Mouse (Mus musculus) urinary bladder, adult 2 months (tissue): ENCODE data around the gene Samd4b. TPM values are rescaled to one million over a fixed set of nuclear protein-coding genes. Genes with fewer than 3 reads are reported as not detected.
A peak's percentile ranks its signal among the peaks of the same experiment; 100 is the strongest.

Experiments
- DNase-seq: peaks from one replicate; pipeline ENCODE4 v3.0.0; 2022; ENCODE audit warnings: low spot score
- polyA plus RNA-seq: library from polyadenylated mRNA; depleted of rRNA; stranded (reverse); fragments of >200 nt; gene quantifications from 2 replicates; pipeline ENCODE4 v1.2.3, GENCODE M21; 2012; rRNA removed

Gene Samd4b
- polyA plus RNA-seq, 1 experiment: 49.9 TPM

DNA sequence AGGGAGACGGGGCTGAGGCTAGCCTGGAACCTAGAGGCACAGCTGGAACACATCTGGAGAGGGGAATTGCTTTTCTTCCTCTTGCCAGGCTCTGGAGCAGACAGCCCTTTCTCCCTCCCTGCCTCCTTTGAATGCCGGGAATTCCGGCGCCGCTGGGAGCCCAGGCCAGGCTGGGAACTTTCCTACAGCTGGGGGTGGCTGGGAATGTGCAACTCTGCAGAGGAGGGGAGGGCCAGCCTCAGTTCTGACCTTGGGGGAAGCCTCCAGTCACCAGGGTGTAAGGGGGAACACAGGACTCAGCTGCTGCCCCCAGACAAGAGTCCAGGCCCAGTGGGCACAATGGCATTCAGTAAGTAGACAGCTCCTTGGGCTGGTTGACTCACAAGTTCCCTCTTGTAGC, 241.0 kb downstream of the Samd4b start:
- DNase-seq: no peak

DNA sequence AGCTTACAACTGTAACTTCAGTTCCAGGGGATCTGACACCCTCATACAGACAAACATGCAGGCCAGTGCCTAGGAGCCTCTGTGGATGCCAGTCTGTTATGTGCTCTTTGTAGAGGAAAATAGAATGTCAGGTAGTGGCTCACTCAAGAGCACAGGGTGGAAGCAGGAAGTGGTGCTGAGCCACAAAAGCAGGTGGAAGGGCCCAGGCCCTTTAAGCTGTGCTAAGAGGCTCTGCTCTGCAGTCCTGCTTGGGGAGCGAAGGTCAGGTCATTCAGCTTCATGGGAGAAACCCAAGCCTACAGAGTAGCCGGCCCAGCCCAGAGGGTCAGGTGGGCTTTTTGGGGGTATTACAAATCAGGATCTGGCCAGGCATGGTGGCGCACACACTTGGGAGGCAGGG, 242.7 kb downstream of the Samd4b start:
- no peak for DNase-seq

DNA sequence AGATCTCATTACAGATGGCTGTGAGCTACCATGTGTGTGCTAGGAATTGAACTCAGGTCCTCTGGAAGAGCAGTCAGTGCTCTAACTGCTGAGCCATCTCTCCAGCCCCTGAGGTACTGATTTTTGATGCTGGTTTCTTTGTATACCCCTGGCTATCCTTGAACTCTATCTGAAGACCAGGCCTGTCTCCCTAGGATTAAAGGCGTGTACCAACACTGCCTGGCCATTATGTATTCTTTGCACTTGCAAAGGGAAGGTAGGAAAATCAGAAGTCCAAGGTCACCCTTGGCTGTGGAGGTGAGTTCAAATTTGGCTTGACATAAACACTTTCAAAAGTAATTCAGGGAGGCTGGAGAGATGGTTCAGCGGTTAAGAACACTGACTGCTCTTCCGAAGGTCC, 243.3 kb downstream of the Samd4b start:
- DNase-seq: no peak

DNA sequence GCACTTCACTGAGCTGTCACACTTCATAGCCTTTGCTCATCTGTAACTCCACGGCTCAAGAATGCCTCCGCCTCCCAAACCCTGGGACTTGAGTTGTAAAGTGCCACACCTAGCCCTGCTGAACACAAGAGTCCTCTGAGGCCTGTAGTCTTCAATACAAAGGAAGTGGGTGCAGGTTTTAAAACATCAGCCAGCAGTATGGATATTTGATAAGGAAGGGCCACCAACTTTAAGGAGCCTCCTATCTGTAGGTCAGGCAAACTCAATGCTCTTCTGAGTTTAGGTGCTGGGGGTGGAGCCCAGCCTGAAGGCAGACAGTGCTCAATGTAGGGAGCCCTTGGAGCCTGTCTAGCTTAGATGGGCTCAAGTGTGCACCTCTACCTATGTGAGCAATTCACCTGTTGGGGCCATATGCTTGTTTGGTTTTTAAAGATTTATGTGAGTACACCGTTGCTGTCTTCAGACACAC, 243.8 kb downstream of the Samd4b start:
- DNase-seq: no peak

DNA sequence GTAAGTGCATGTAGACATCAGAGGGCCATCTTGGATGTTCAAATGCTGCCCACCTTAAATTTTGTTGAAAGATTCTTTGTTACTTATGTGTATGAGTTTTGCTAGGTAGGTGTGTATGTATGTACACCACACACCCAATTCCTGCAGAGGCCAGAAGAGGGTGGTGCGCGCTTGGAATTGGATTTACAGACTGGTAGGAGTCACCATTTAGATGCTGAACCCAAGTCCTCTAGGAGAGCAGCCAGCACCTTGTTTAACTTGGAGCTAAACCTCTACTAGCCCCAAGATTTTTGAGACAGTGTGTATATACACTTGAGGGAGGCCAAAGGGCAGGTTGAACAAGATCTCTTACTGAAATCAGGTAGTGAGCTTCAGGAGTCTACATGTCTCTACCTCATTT, 244.7 kb downstream of the Samd4b start:
- no peak for DNase-seq

DNA sequence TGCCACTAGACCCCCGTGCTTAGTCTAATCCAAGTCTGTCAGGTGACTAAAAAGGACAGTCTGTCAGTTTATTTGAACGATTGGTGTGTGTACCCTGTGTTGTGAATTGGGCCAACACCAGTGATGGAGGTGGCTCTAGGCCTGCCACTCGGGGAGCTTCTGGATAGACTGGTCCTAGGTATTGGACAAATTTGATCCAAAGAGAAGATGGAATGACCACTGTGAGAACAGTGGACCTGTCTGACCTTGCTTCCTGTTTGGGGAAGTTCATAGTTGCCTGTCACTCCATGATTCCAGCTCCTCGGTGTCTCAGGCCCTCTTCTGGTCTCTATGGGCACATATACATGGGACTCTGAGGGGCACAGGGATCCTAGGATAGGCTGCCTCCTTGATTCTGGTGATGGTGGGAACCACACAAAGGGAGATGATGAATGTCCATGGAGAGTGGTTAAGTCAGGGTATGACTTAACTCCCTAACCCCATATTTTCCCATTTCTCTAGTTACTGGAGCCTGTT, 246.2 kb downstream of the Samd4b start:
- no peak for DNase-seq

DNA sequence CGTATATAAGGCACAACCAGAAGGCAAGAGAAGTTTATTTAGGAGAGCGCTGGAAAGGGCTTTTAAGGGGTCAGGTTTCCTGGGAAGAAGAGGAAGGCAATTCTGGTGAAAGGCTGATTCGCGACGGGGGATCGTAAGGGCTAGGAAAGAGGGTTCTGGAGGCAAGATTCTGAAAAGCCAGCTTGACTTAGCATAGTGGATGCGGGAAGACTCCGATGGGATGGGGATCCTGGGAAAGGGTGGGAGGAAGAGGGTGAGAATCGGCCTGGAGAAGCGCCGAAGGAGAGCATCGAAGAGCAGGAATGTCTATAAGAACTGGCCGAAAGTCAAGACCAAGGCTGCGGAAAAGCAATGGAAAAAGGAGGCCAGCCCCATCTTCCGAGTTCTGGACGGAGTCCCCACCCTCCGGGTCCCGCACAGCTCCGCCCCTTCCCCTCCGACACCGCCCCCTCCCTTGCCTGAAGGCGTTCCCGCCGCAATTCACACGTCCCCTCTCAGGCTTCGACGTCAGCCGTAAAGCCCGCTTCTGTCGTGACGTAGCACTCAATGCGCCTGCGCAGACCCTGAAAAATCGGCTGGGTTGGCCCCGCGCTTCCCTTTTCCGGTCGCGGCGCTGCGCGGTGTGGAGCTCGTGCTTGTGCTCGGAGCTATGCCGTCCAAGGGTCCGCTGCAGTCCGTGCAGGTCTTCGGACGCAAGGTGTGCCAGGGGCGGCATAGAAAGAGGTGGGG, 247.6 kb downstream of the Samd4b start, which contains the start of gene Rps16:
Rps16 (plus strand) TSS at position 498 of the 729 bp plus-strand sequence.
- peak; percentile 99 for DNase-seq

Other genes with a start within 250 kb of the Samd4b start
- gene Rps16, start 247.5 kb downstream of the Samd4b start, polyA plus RNA-seq: 1,939 and 2,023 TPM in 2 replicates
- 11.7 and 23.9 TPM in 2 replicates for gene Plekhg2, start 225.5 kb downstream of the Samd4b start, polyA plus RNA-seq
- 33.5 and 34.1 TPM in 2 replicates for gene Zfp36, start 217.9 kb downstream of the Samd4b start, polyA plus RNA-seq
- 25.6 and 30.8 TPM in 2 replicates for gene Med29, start 205.4 kb downstream of the Samd4b start, polyA plus RNA-seq
- gene Paf1, start 205.2 kb downstream of the Samd4b start, polyA plus RNA-seq: 108 and 130 TPM in 2 replicates
- gene Gmfg, start 160.7 kb downstream of the Samd4b start, polyA plus RNA-seq: 18.6 and 20.7 TPM in 2 replicates
- gene Lrfn1, start 146.2 kb downstream of the Samd4b start, polyA plus RNA-seq: 3.9 and 4.3 TPM in 2 replicates
- gene Ifnl2, start 87.7 kb downstream of the Samd4b start, polyA plus RNA-seq: not detected in 2 replicates
- not detected in 2 replicates for gene Ifnl3, start 75.3 kb downstream of the Samd4b start, polyA plus RNA-seq
- gene Sycn, start 57.3 kb downstream of the Samd4b start, polyA plus RNA-seq: 0.27 TPM in 1 of 2 replicates, not detected in the other
- gene Nccrp1, start 50.9 kb downstream of the Samd4b start, polyA plus RNA-seq: 0.67 and 1.1 TPM in 2 replicates
- 24.7 and 31.3 TPM in 2 replicates for gene Pak4, start within 50 bp of the Samd4b start, polyA plus RNA-seq
- gene Acp7, start 33.2 kb upstream of the Samd4b start, polyA plus RNA-seq: not detected in 2 replicates
- 9.4 and 12.6 TPM in 2 replicates for gene Fbxo27, start 94.7 kb upstream of the Samd4b start, polyA plus RNA-seq
- gene Fbxo17, start 118.7 kb upstream of the Samd4b start, polyA plus RNA-seq: 6.1 and 6.8 TPM in 2 replicates
- gene Mrps12, start 143.7 kb upstream of the Samd4b start, polyA plus RNA-seq: 53.5 and 59.2 TPM in 2 replicates
- 9.9 and 10.6 TPM in 2 replicates for gene Sars2, start 143.8 kb upstream of the Samd4b start, polyA plus RNA-seq
- 0.06 TPM in 1 of 2 replicates, not detected in the other for gene Ccer2, start 158.0 kb upstream of the Samd4b start, polyA plus RNA-seq
- 84.7 and 100 TPM in 2 replicates for gene Sirt2, start 168.6 kb upstream of the Samd4b start, polyA plus RNA-seq
- 16.4 and 18.6 TPM in 2 replicates for gene Nfkbib, start 169.4 kb upstream of the Samd4b start, polyA plus RNA-seq
- gene Rinl, start 190.8 kb upstream of the Samd4b start, polyA plus RNA-seq: 2.6 and 4.1 TPM in 2 replicates
- gene Hnrnpl, start 210.4 kb upstream of the Samd4b start, polyA plus RNA-seq: 325 and 346 TPM in 2 replicates
- 246 and 303 TPM in 2 replicates for gene Ech1, start 227.1 kb upstream of the Samd4b start, polyA plus RNA-seq
- gene Lgals4, start 235.7 kb upstream of the Samd4b start, polyA plus RNA-seq: 29.4 and 39.9 TPM in 2 replicates